Mouse (Mus musculus) limb, embryonic 12.5 days (tissue): ENCODE results near the gene Gm10130. TPM values are rescaled to one million over a fixed set of nuclear protein-coding genes. Genes with fewer than 3 reads are reported as not detected.
"Not testable (repeated sequence)": the region's sequence is repeated elsewhere in the genome, so short reads cannot be mapped to it uniquely, and the experiment has no call there.

Experiments used
- ATAC-seq: fragments of 200-750 bp; cut with Nextera tagmentation; 2 replicates; pipeline ENCODE4 v1.8.0; 2017; ENCODE audit warnings: low read depth, moderate TSS enrichment; ENCODE audit not compliant: insufficient number of reproducible peaks, insufficient read depth, low FRiP score, low TSS enrichment
- H3K27ac ChIP-seq: fragments of 300-500 bp; sonication (generic); 2 replicates; pipeline ENCODE4 v1.5.1; 2016; ENCODE audit warnings: mild to moderate bottlenecking, moderate library complexity
- H3K27me3 ChIP-seq: fragments of 300-500 bp; sonication (generic); 2 replicates; pipeline ENCODE4 v1.6.1; 2016; ENCODE audit warnings: mild to moderate bottlenecking, moderate library complexity
- H3K36me3 ChIP-seq: fragments of 300-500 bp; sonication (generic); 2 replicates; pipeline ENCODE4 v1.6.1; 2016; ENCODE audit warnings: mild to moderate bottlenecking, moderate library complexity
- H3K4me1 ChIP-seq: fragments of 300-500 bp; sonication (generic); replicated peaks from 2 replicates; pipeline ENCODE4 v1.6.1; 2016
- H3K4me2 ChIP-seq: fragments of 300-500 bp; sonication (generic); 2 replicates; pipeline ENCODE4 v1.6.1; 2016; ENCODE audit warnings: mild to moderate bottlenecking, moderate library complexity
- H3K4me3 ChIP-seq: fragments of 300-500 bp; sonication (generic); replicated peaks from 2 replicates; pipeline ENCODE4 v1.5.1; 2016; ENCODE audit warnings: mild to moderate bottlenecking
- H3K9ac ChIP-seq: fragments of 300-500 bp; sonication (generic); replicated peaks from 2 replicates; pipeline ENCODE4 v1.6.1; 2016; ENCODE audit warnings: mild to moderate bottlenecking, moderate library complexity
- H3K9me3 ChIP-seq: fragments of 300-500 bp; sonication (generic); 2 replicates; pipeline ENCODE4 v1.6.1; 2016; ENCODE audit warnings: mild to moderate bottlenecking, moderate library complexity
- WGBS: fragments of 180-500 bp; shearing (Covaris S2); methylation state at CpG from one replicate; pipeline ENCODE4 v1.1.7; 2016; 5-methylcytosine and 5-hydroxymethylcytosine counted together
- polyA plus RNA-seq: library from polyadenylated mRNA; unstranded; fragments of >200 nt; fragmentation: Nextera tagmentation; extraction: Ambion mirVana; gene quantifications from 2 replicates; pipeline ENCODE4 v1.2.1, GENCODE M21; 2016

The Gm10130 gene
- polyA plus RNA-seq, 1 experiment from 2014 or later = 4.9 TPM

GRCm38 (mm10) chr2:150390198-150390597 lies 66.7 kb downstream of the Gm10130 start:
- Histone ChIP-seq H3K4me3 (no peak overlapping the region), H3K27ac (no peak overlapping the region), H3K4me2 (no peak overlapping the region), H3K36me3 (no peaks in the 10 kb centered on the region), H3K27me3 (no peaks in the 10 kb centered on the region), H3K9me3 (no peaks in the 10 kb centered on the region), H3K4me1 (no peaks in the 10 kb centered on the region), H3K9ac (no peak overlapping the region)
- no peak for ATAC-seq
- WGBS = 73% methylated on average over 1 of the region's 1 CpGs

GRCm38 (mm10) chr2:150412146-150412545 lies 88.6 kb downstream of the Gm10130 start:
- peaks cover 30% of the 10 kb centered on the region for H3K36me3 ChIP-seq
- not testable (repeated sequence) for H3K9ac ChIP-seq, H3K4me1 ChIP-seq, H3K27ac ChIP-seq, H3K27me3 ChIP-seq, H3K4me3 ChIP-seq, H3K4me2 ChIP-seq, ATAC-seq
- WGBS = 89% methylated on average over 17 of the region's 17 CpGs
- peaks cover 25% of the 10 kb centered on the region for H3K9me3 ChIP-seq

Other genes starting within 250 kb of the Gm10130 start
- gene Zfp120, start 187.0 kb upstream of the Gm10130 start, polyA plus RNA-seq = 5.2 and 6.6 TPM in 2 replicates
- gene Gm10770, start 144.0 kb upstream of the Gm10130 start, polyA plus RNA-seq = not detected in 2 replicates
- gene Gm14139, start 141.9 kb upstream of the Gm10130 start, polyA plus RNA-seq = not detected in 2 replicates
- 11.2 and 11.5 TPM in 2 replicates for gene Zfp937, start 105.6 kb upstream of the Gm10130 start, polyA plus RNA-seq
- 6.7 and 7.5 TPM in 2 replicates for gene Gm21994, start 68.1 kb upstream of the Gm10130 start, polyA plus RNA-seq
- gene Gm14124, start 66.2 kb upstream of the Gm10130 start, polyA plus RNA-seq = 0.09 TPM in 1 of 2 replicates, not detected in the other
- 10.0 and 11.8 TPM in 2 replicates for gene 3300002I08Rik, start 39.1 kb downstream of the Gm10130 start, polyA plus RNA-seq
- 10.0 and 10.5 TPM in 2 replicates for gene Zfp442, start 127.8 kb downstream of the Gm10130 start, polyA plus RNA-seq
- 0.13 and 0.22 TPM in 2 replicates for gene Zfp345, start 161.4 kb downstream of the Gm10130 start, polyA plus RNA-seq
- gene Cst7, start 246.7 kb downstream of the Gm10130 start, polyA plus RNA-seq = 0.29 and 0.37 TPM in 2 replicates